Mouse (Mus musculus) midbrain, embryonic 16.5 days (tissue): ENCODE results near the gene Shh. TPM values are rescaled to one million over a fixed set of nuclear protein-coding genes. Genes with fewer than 3 reads are reported as not detected.

ENCODE experiments used
- ATAC-seq: fragments of 200-750 bp; cut with Nextera tagmentation; 2 replicates; pipeline ENCODE4 v1.8.0; 2017; ENCODE audit warnings: moderate TSS enrichment
- H3K27ac ChIP-seq: fragments of 300-500 bp; sonication (generic); 2 replicates; pipeline ENCODE4 v1.5.1; 2014; ENCODE audit warnings: mild to moderate bottlenecking, low read length, mixed read lengths
- H3K27me3 ChIP-seq: fragments of 300-500 bp; sonication (generic); 2 replicates; pipeline ENCODE4 v1.6.1; 2014; ENCODE audit warnings: low read depth, low read length, mixed read lengths; ENCODE audit not compliant: control insufficient read depth, insufficient read depth
- H3K36me3 ChIP-seq: fragments of 300-500 bp; sonication (generic); 2 replicates; pipeline ENCODE4 v1.6.1; 2014; ENCODE audit warnings: mild to moderate bottlenecking, low read length, moderate library complexity, mixed read lengths; ENCODE audit not compliant: control insufficient read depth, insufficient read depth
- H3K4me1 ChIP-seq: fragments of 300-500 bp; sonication (generic); 2 replicates; pipeline ENCODE4 v1.6.1; 2014; ENCODE audit warnings: mild to moderate bottlenecking, low read length, mixed read lengths; ENCODE audit not compliant: control insufficient read depth, insufficient read depth
- H3K4me2 ChIP-seq: fragments of 300-500 bp; sonication (generic); 2 replicates; pipeline ENCODE4 v1.6.1; 2014; ENCODE audit warnings: mild to moderate bottlenecking, low read length, mixed read lengths
- H3K4me3 ChIP-seq: fragments of 300-500 bp; sonication (generic); 2 replicates; pipeline ENCODE4 v1.5.1; 2014; ENCODE audit warnings: low read depth, mild to moderate bottlenecking, low read length, moderate library complexity, mixed read lengths
- H3K9ac ChIP-seq: fragments of 300-500 bp; sonication (generic); 2 replicates; pipeline ENCODE4 v1.6.1; 2014; ENCODE audit warnings: low read depth, low read length, mixed read lengths
- H3K9me3 ChIP-seq: fragments of 300-500 bp; sonication (generic); replicated peaks from 2 replicates; pipeline ENCODE4 v1.6.1; 2014; ENCODE audit warnings: mild to moderate bottlenecking, low read length, mixed read lengths; ENCODE audit not compliant: control insufficient read depth, poor library complexity, severe bottlenecking
- WGBS: fragments of 180-500 bp; shearing (Covaris S2); extraction: QIAGEN DNeasy Blood & Tissue Kit; methylation state at CpG from one replicate; pipeline ENCODE4 v1.1.7; 2014; 5-methylcytosine and 5-hydroxymethylcytosine counted together
- polyA plus RNA-seq: library from polyadenylated mRNA; unstranded; fragments of >200 nt; fragmentation: Nextera tagmentation; extraction: Ambion mirVana; gene quantifications from 2 replicates; pipeline ENCODE4 v1.2.1, GENCODE M21; 2015

The Shh gene
- 0.83 and 1.0 TPM in 2 replicates for polyA plus RNA-seq

GRCm38 (mm10) chr5:28466760-28467306, at the start of gene Shh:
Shh (minus strand) TSS chr5:28467256.
- no peaks in the 10 kb centered on the region for H3K36me3 ChIP-seq

DNA sequence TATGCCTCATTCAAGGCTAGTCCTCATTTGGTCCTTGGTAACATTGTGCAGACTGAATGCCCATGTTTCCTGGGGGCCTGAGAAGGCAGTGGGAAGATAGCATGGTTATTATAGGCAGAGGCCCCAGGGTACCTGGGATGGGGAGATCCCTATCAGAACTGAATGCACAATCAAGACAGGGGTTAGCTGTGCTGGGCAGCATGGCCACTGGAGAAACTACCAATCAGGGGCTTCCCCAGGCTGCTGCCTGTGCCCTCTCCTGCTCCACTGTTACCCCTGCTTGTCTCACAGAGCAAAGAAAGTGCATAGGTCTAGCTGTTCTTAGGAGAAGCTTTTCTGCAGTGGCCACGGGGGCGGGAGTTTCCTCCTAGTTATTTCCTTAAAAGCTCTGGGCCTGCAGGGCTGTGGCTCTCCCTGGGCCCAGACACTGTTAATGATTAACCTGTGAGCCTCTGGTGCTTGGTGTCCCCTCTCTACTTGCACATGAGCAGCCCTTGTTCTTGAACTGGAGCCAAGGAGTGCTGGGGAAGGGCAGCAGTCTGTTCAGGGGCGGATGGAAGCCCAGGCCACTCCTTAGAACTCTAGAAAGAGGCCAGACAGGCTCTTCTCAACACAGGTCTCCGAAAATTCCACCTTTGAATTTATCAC, 33.9 kb upstream of the Shh start:
- H3K36me3 ChIP-seq, result no peaks in the 10 kb centered on the region
- 69% methylated on average over 4 of the region's 4 CpGs for WGBS
- H3K9me3 ChIP-seq, result no peaks in the 10 kb centered on the region
- no peak overlapping the region for H3K27ac ChIP-seq
- no peak overlapping the region for H3K9ac ChIP-seq
- no peak overlapping the region for H3K4me2 ChIP-seq
- no peaks in the 10 kb centered on the region for H3K4me1 ChIP-seq
- H3K4me3 ChIP-seq, result no peak overlapping the region
- no peaks in the 10 kb centered on the region for H3K27me3 ChIP-seq
- no peak for ATAC-seq

More at GRCm38 (mm10) chr5:28466760-28467306, at the start of gene Shh:
- Histone ChIP-seq H3K9ac (peak within 1 kb of the TSS; percentile 66), H3K4me3 (peak within 1 kb of the TSS; percentile 58), H3K4me1 (peaks cover 19% of the 10 kb centered on the region), H3K4me2 (peak within 1 kb of the TSS; percentile 87), H3K27me3 (peaks cover 50% of the 10 kb centered on the region), H3K9me3 (no peaks in the 10 kb centered on the region), H3K27ac (peak within 1 kb of the TSS; percentile 81)
- ATAC-seq, result peak; percentile 73
- under 1% methylated on average over 31 of the region's 31 CpGs for WGBS

DNA sequence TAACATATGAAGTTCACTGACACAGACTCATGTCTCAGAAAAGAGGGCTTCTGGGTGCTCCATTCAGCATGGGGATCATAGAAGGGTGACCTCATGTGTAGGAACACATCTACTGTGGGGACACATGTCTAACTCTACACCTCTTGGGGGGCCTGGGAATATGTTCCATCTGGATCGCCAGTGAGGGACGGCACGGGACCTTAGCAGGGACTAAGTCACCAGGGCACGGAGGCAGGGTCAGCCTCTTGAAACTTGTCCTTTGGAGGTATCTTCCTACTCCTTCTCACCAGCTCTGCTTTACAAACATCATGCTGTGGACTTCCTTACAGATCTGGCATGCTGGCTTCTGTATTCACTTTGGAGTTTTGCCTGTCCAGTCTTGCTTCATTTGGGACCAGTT, 31.8 kb upstream of the Shh start:
- WGBS, result 91% methylated on average over 4 of the region's 4 CpGs
- Histone ChIP-seq H3K9me3 (no peaks in the 10 kb centered on the region), H3K4me1 (no peaks in the 10 kb centered on the region), H3K4me2 (no peak overlapping the region), H3K27me3 (no peaks in the 10 kb centered on the region), H3K4me3 (no peak overlapping the region), H3K27ac (no peak overlapping the region), H3K36me3 (no peaks in the 10 kb centered on the region), H3K9ac (no peak overlapping the region)
- ATAC-seq, result no peak

DNA sequence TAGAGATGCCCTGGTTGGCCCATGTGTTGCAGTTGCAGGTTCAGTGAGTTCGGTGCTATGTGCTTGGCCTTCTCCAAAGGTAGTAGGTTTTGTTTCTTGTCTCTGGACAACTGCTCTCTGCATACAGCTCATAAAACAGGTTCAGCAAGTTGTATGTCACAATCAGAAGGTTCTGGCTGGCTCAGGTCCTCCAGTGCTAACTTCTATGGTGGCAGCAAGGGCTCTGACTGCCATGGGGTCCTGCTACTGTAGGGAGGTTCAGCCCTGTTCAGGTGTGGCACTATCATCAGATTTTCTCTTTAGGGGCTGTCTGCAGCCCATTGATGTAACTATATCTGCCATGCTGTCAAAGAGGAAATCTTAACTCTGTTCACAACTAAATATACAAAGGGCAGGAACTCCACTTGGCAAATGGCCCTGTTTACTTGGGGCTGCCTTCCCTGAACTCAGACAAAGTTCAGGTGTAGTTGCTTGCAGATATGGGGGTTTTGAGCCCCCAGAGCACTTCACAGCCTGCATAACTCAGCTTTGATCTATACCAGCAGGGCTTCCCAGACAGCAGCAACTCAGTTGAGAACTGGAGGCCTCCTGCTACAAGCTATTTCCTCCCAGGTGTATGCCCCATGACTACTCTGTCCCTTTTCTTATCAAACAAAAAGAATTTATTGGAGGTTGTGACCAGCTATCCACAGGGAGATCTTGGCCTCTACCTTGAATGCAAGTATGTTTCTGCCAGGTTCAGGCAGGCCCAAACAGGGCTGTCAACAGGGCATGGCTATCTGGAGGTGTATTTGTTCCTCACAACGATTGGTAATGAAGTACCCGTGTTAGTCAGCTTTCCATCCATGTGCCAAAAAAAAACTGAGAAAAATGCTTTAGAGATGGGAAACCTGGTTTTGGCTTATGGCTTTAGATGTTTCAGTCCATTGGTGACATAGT, 28.9 kb upstream of the Shh start:
- Histone ChIP-seq H3K27ac (no peak overlapping the region), H3K27me3 (no peaks in the 10 kb centered on the region), H3K4me1 (no peaks in the 10 kb centered on the region), H3K4me2 (no peak overlapping the region), H3K4me3 (no peak overlapping the region), H3K9me3 (no peaks in the 10 kb centered on the region), H3K36me3 (no peaks in the 10 kb centered on the region), H3K9ac (no peak overlapping the region)
- 90% methylated on average over 3 of the region's 3 CpGs for WGBS
- no peak for ATAC-seq

- Histone ChIP-seq H3K9ac (no peak overlapping the region), H3K4me1 (no peaks in the 10 kb centered on the region), H3K27ac (no peak overlapping the region), H3K27me3 (no peaks in the 10 kb centered on the region), H3K4me3 (no peak overlapping the region), H3K9me3 (no peaks in the 10 kb centered on the region), H3K36me3 (no peaks in the 10 kb centered on the region), H3K4me2 (no peak overlapping the region)
- ATAC-seq, result no peak
- 70% methylated on average over 3 of the region's 3 CpGs for WGBS
Observed at GRCm38 (mm10) chr5:28493550-28493949, 26.5 kb upstream of the Shh start.

DNA sequence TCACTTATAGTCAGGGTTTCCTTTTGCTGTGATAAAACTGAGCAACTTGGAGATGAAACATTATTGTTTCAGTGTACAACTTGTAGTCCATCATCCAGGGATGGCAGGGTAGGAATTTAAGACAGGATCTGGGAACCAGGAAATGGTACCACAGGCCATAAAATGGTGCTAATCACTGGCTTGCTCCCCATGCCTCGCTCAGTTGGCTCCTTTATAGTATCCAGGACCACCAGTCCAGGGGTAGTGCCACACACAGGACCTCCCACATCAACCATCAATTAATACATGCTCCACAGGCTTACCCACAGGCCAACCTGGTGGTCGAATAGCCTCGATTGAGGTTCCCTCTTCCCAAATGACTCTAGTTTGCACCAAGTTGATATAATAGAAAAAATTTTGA, 15.9 kb upstream of the Shh start:
- Histone ChIP-seq H3K9me3 (no peaks in the 10 kb centered on the region), H3K4me3 (no peak overlapping the region), H3K4me2 (no peak overlapping the region), H3K27me3 (no peaks in the 10 kb centered on the region), H3K4me1 (no peaks in the 10 kb centered on the region), H3K36me3 (no peaks in the 10 kb centered on the region), H3K27ac (no peak overlapping the region), H3K9ac (no peak overlapping the region)
- 79% methylated on average over 3 of the region's 3 CpGs for WGBS
- ATAC-seq, result no peak

DNA sequence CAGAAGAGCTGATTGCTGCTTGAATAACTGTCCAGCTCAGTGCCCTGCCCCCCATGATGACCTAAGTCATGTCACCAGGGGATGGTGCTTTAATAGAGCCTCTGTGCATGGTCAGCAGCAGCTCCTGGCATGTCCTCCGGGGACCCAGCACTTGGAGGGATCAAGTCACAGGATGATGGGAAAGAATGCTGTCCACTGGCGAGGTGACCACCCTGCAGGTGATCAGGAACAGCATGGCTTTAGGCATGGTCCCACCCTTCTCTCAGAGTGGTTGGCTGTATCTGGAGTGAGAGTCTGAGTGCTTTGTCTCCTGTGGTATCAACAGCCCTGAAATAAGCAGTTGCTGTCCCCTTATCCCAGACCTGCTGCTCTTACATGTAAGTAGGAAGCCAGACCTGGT, 14.7 kb upstream of the Shh start:
- H3K9ac ChIP-seq, result no peak overlapping the region
- H3K4me3 ChIP-seq, result no peak overlapping the region
- H3K4me1 ChIP-seq, result no peaks in the 10 kb centered on the region
- H3K27ac ChIP-seq, result no peak overlapping the region
- no peaks in the 10 kb centered on the region for H3K9me3 ChIP-seq
- H3K4me2 ChIP-seq, result no peak overlapping the region
- H3K27me3 ChIP-seq, result no peaks in the 10 kb centered on the region
- WGBS, result 62% methylated on average over 2 of the region's 2 CpGs
- ATAC-seq, result no peak
- H3K36me3 ChIP-seq, result no peaks in the 10 kb centered on the region

- WGBS, result 62% methylated on average over 10 of the region's 10 CpGs
- Histone ChIP-seq H3K9ac (no peak overlapping the region), H3K27ac (no peak overlapping the region), H3K9me3 (no peaks in the 10 kb centered on the region), H3K4me1 (no peaks in the 10 kb centered on the region), H3K4me3 (no peak overlapping the region), H3K27me3 (no peaks in the 10 kb centered on the region), H3K36me3 (no peaks in the 10 kb centered on the region), H3K4me2 (no peak overlapping the region)
- ATAC-seq, result no peak
Observed at GRCm38 (mm10) chr5:28476389-28477379, 9.6 kb upstream of the Shh start.
